Comparison of ENCODE assay signal across 8 mouse cellular contexts in genomic region chr5:33982731-33983259, GRCm38 (mm10). TPM values are rescaled to one million over a fixed set of nuclear protein-coding genes. Genes with fewer than 3 reads are reported as not detected.
DNase-seq lines count a peak whose midpoint lies in the region; ATAC-seq and TF ChIP-seq lines count a peak whose summit lies in the region.

No protein-coding gene starts in this region.

- no peaks in the 10 kb centered on the region for H3K27me3 ChIP-seq in heart, embryonic 16.5 days (ENCODE audit: control insufficient read depth, insufficient read depth, low read length)
- no peaks in the 10 kb centered on the region for H3K27me3 ChIP-seq in forebrain, embryonic 13.5 days
- H3K27me3 ChIP-seq in liver, postnatal 0 days (ENCODE audit: insufficient read depth, low read length) = peaks cover 25% of the 10 kb centered on the region

- H3K9ac ChIP-seq in heart, embryonic 16.5 days (ENCODE audit: low read length) = peak overlapping the region; percentile 79
- H3K9ac ChIP-seq in forebrain, embryonic 13.5 days = peak overlapping the region; percentile 94
- peak overlapping the region; percentile 41 for H3K9ac ChIP-seq in liver, postnatal 0 days (replicated peaks)

- H3K4me3 ChIP-seq in heart, embryonic 16.5 days (ENCODE audit: low read length) = peak overlapping the region; percentile 85
- peak overlapping the region; percentile 96 for H3K4me3 ChIP-seq in forebrain, embryonic 13.5 days
- H3K4me3 ChIP-seq in liver, postnatal 0 days (ENCODE audit: low read depth, low read length) = peak overlapping the region; percentile 64

- peaks cover 8% of the 10 kb centered on the region for H3K4me1 ChIP-seq in heart, embryonic 16.5 days (ENCODE audit: control insufficient read depth, insufficient read depth, low read length)
- peaks cover 31% of the 10 kb centered on the region for H3K4me1 ChIP-seq in forebrain, embryonic 13.5 days
- peaks cover 8% of the 10 kb centered on the region; the same call in 1 of the 2 replicates for H3K4me1 ChIP-seq in liver, postnatal 0 days (ENCODE audit: insufficient read depth)

- DNase-seq in heart, postnatal 36 days = no peak
- DNase-seq in ZHBTc4 (ENCODE audit: low read depth, low spot score) = peak; percentile 12
- DNase-seq in liver, postnatal 0 days = no peak
- DNase-seq in cerebellum, postnatal 25 days = no peak
- no peak for DNase-seq in kidney, adult 11 months

- WGBS in heart, embryonic 16.5 days = 5% methylated on average over 26 of the region's 26 CpGs
- 3% methylated on average over 26 of the region's 26 CpGs for WGBS in forebrain, embryonic 13.5 days
- WGBS in liver, postnatal 0 days (ENCODE audit: insufficient replicate concordance) = 9% methylated on average over 26 of the region's 26 CpGs

- H3K36me3 ChIP-seq in heart, embryonic 16.5 days (ENCODE audit: control insufficient read depth, insufficient read depth) = no peaks in the 10 kb centered on the region
- peaks cover 25% of the 10 kb centered on the region for H3K36me3 ChIP-seq in forebrain, embryonic 13.5 days (ENCODE audit: poor library complexity, severe bottlenecking)
- H3K36me3 ChIP-seq in liver, postnatal 0 days (replicated peaks; ENCODE audit: insufficient read depth, low read length) = no peaks in the 10 kb centered on the region

- intact Hi-C loops in heart, postnatal 36 days (cut with DNase I) = no loop called here

- H3K9me3 ChIP-seq in heart, embryonic 16.5 days (replicated peaks; ENCODE audit: control insufficient read depth, low read length) = no peaks in the 10 kb centered on the region
- H3K9me3 ChIP-seq in forebrain, embryonic 13.5 days (replicated peaks) = no peaks in the 10 kb centered on the region
- no peaks in the 10 kb centered on the region for H3K9me3 ChIP-seq in liver, postnatal 0 days (ENCODE audit: low read length)

- H3K4me2 ChIP-seq in heart, embryonic 16.5 days (ENCODE audit: low read depth, low read length) = peak overlapping the region; percentile 98
- H3K4me2 ChIP-seq in forebrain, embryonic 13.5 days = peak overlapping the region; percentile 89
- H3K4me2 ChIP-seq in liver, postnatal 0 days (ENCODE audit: low read depth, low read length) = peak overlapping the region; percentile 87

- no peak overlapping the region for H3K27ac ChIP-seq in heart, embryonic 16.5 days (ENCODE audit: low read length)
- peak overlapping the region; percentile 88 for H3K27ac ChIP-seq in forebrain, embryonic 13.5 days
- no peak overlapping the region for H3K27ac ChIP-seq in liver, postnatal 0 days (ENCODE audit: low read depth)

- ATAC-seq in heart, embryonic 16.5 days (replicated peaks; ENCODE audit: extremely low read depth, insufficient read depth, low FRiP score) = peak; percentile 5; the same call in 1 of the 2 replicates
- ATAC-seq in forebrain, embryonic 13.5 days = peak; percentile 60
- no peak for ATAC-seq in liver, postnatal 0 days
- ATAC-seq in megakaryocyte-erythroid progenitor cell, adult 5-6 weeks (replicated peaks; ENCODE audit: low FRiP score, low TSS enrichment, poor library complexity, severe bottlenecking) = no peak

- TF ChIP-seq EP300 in liver, postnatal 0 days (IDR thresholded peaks at IDR 0.05; ENCODE audit: low read depth) = no peak

- no peak for TF ChIP-seq CTCF in liver, postnatal 0 days (IDR thresholded peaks at IDR 0.05; ENCODE audit: low read depth)

RNA-seq across cellular contexts. Expression of gene Gm1673, which starts 0.4 kb away (rescaled TPM):
- 41.3 and 44.5 TPM in 2 replicates for polyA plus RNA-seq in heart, embryonic 16.5 days (2015; fragmentation: Nextera tagmentation; extraction: Ambion mirVana)
- total RNA-seq in heart, postnatal 36 days (2021) = 1 to 10 TPM; 1.9 to 3.8 TPM
- 477 and 493 TPM in 2 replicates for polyA plus RNA-seq in forebrain, embryonic 13.5 days (2015; fragmentation: Nextera tagmentation; extraction: Ambion mirVana)
- polyA plus RNA-seq in liver, postnatal 0 days (2015; fragmentation: Nextera tagmentation; extraction: Ambion mirVana) = 3.6 and 6.0 TPM in 2 replicates
- not detected in 2 replicates for total RNA-seq in megakaryocyte-erythroid progenitor cell, adult 5-6 weeks (2014; fragmentation: Nextera tagmentation)
- not detected in 2 replicates for total RNA-seq in megakaryocyte-erythroid progenitor cell, adult 5-6 weeks (2017)

RNA-seq across cellular contexts. Expression of gene Nat8l, which starts 13.0 kb away (rescaled TPM):
- 0.38 and 0.46 TPM in 2 replicates for polyA plus RNA-seq in heart, embryonic 16.5 days (2015; fragmentation: Nextera tagmentation; extraction: Ambion mirVana)
- total RNA-seq in heart, postnatal 36 days (2021) = 1 to 10 TPM in 1 of 2 experiments, under 1 TPM in 1; 0.79 to 1.1 TPM
- 3.2 and 3.7 TPM in 2 replicates for polyA plus RNA-seq in forebrain, embryonic 13.5 days (2015; fragmentation: Nextera tagmentation; extraction: Ambion mirVana)
- 0.08 and 0.14 TPM in 2 replicates for polyA plus RNA-seq in liver, postnatal 0 days (2015; fragmentation: Nextera tagmentation; extraction: Ambion mirVana)
- not detected in 2 replicates for total RNA-seq in megakaryocyte-erythroid progenitor cell, adult 5-6 weeks (2014; fragmentation: Nextera tagmentation)
- total RNA-seq in megakaryocyte-erythroid progenitor cell, adult 5-6 weeks (2017) = 0.23 TPM in 1 of 2 replicates, not detected in the other

RNA-seq across cellular contexts. Expression of gene Nelfa, which starts 46.6 kb away (rescaled TPM):
- polyA plus RNA-seq in heart, embryonic 16.5 days (2015; fragmentation: Nextera tagmentation; extraction: Ambion mirVana) = 31.0 and 32.9 TPM in 2 replicates
- 10 to 100 TPM in 1 of 2 experiments, 1 to 10 TPM in 1; 9.8 to 10.1 TPM for total RNA-seq in heart, postnatal 36 days (2021)
- polyA plus RNA-seq in forebrain, embryonic 13.5 days (2015; fragmentation: Nextera tagmentation; extraction: Ambion mirVana) = 50.9 and 55.6 TPM in 2 replicates
- 12.3 and 13.0 TPM in 2 replicates for polyA plus RNA-seq in liver, postnatal 0 days (2015; fragmentation: Nextera tagmentation; extraction: Ambion mirVana)
- total RNA-seq in megakaryocyte-erythroid progenitor cell, adult 5-6 weeks (2014; fragmentation: Nextera tagmentation) = 51.6 and 54.2 TPM in 2 replicates
- total RNA-seq in megakaryocyte-erythroid progenitor cell, adult 5-6 weeks (2017) = 28.3 and 35.0 TPM in 2 replicates

Comparison
In these comparisons a context has a peak if more than half of its experiments do, and no peak if none do; other contexts are left out.
1. ATAC-seq: peak in heart, embryonic 16.5 days (single experiment) and forebrain, embryonic 13.5 days (single experiment); none in liver, postnatal 0 days (single experiment) and megakaryocyte-erythroid progenitor cell, adult 5-6 weeks (single experiment).
2. H3K9ac ChIP-seq: peak in every context shown above with its lines; median percentile 94 in forebrain, embryonic 13.5 days; 79 in heart, embryonic 16.5 days; 41 in liver, postnatal 0 days.
3. RNA of gene Gm1673, which starts 0.4 kb away (polyA plus RNA-seq): 477 to 493 TPM in forebrain, embryonic 13.5 days; 41.3 to 44.5 TPM in heart, embryonic 16.5 days and 3.6 to 6.0 TPM in liver, postnatal 0 days; every median in the first group is over 10 times any median in the second.
4. Peak in every context shown above with its lines, with median percentiles within 50 percentile points of each other: H3K4me2 ChIP-seq and H3K4me3 ChIP-seq.